Mouse (Mus musculus) right cerebral cortex, postnatal 25 days (tissue): Measurements from ENCODE around the gene Bcas3.

Experiments
- DNase-seq: peaks from one replicate; pipeline ENCODE4 v3.0.0; 2022

Gene Bcas3

GRCm38 (mm10) chr11:85678666-85679065 lies 325.7 kb downstream of the Bcas3 start:
- DNase-seq = no peak

- no peak for DNase-seq
Measured at GRCm38 (mm10) chr11:85681580-85682419, 328.8 kb downstream of the Bcas3 start.

GRCm38 (mm10) chr11:85684981-85685380 lies 332.0 kb downstream of the Bcas3 start:
- no peak for DNase-seq

GRCm38 (mm10) chr11:85687816-85688439 lies 335.0 kb downstream of the Bcas3 start:
- no peak for DNase-seq

DNA sequence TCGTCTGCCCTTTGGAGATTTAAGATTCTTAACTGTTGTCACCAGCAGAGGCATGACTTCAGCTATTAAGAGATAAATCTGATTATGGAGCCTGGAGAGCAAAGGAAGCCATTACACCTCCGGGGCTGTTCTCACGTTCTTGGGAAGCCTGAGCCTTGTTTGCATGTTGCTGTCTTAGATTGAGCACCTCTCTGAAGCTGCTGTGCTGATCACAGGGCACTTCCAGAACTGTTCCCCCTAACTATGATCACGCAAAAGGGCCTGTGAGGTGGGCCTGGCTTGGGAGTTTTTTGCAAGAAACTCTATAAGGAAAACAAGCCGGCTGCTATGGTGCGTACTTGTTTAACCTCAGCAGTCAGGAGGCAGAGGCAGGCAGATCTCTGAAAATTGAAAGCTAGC lies 335.5 kb downstream of the Bcas3 start:
- DNase-seq = no peak

DNA sequence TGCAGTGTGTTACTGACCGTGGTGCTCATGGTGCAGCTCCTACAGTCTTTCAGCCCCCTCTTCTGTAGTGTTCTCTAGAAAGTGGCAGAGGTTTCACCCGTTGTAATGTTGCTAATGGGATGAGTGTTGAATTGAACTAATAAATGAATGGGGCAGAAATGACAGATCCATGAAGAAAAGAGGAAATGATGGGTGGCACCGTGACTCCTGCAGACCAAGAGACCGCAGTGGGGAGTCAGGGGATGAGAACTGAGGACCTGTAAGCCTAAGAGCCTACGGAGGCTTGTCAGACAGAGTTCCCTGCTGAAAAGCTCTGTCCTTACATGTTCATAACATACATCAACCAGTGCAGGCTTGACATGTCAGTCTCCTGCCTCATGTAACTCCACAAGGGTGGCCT lies 336.3 kb downstream of the Bcas3 start:
- DNase-seq = no peak

- DNase-seq = no peak
Measured at GRCm38 (mm10) chr11:85691285-85691684, 338.3 kb downstream of the Bcas3 start.

DNA sequence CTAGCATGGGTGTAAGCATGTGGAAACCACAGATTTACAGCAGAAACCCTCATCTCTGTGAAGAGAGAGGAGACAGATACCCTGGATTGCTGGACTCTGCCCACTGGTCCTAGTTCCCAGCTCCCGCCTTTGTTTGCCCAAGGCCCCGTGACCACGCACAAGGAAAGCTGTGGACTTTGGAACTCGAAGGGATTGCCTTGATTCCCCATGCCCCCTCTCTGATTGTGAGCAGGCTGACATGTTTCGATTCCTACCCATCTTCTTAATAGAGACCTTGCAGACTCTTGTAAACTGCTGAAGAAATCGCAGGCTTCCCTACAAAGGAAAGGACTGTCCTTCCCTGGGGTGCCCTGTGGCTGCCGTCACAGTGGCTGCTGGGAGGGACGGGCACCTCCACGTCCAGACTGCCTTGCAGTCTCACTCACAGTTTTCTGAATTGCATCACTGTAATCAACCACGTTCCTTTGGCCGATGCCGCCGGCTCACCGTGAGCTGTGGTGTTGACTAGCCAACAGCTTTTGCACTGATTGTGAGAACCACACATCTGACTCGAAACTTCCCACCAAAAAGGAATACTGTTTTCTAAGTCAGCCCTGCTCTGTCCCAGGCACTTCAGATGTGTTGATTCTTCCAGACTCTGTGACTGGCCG lies 342.8 kb downstream of the Bcas3 start:
- no peak for DNase-seq

- DNase-seq = no peak
Measured at GRCm38 (mm10) chr11:85696491-85697398, 343.8 kb downstream of the Bcas3 start.

GRCm38 (mm10) chr11:85697468-85697867 lies 344.5 kb downstream of the Bcas3 start:
- DNase-seq = no peak

DNA sequence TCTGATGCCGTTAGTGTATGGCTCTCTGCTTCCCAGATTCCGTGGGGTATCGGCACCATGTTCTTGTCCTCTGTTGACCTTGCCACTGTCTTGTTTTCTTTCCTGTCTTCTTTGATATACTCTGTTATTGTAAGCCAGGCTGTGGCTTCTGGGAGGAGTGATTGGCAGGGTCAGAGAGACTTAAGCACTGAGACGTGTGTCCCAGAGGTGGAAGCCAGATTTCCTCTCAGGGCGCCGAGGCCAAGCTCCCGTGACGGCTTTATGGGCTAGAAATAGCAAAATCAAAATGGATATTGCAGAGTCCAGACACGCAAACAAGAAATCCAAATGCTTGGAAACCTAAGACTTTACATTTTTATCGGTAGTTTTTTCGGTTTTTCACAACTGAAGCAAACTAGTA lies 345.3 kb downstream of the Bcas3 start:
- no peak for DNase-seq

- no peak for DNase-seq
Measured at GRCm38 (mm10) chr11:85704062-85704748, 351.2 kb downstream of the Bcas3 start.

GRCm38 (mm10) chr11:85706630-85707029 lies 353.7 kb downstream of the Bcas3 start:
- no peak for DNase-seq

DNA sequence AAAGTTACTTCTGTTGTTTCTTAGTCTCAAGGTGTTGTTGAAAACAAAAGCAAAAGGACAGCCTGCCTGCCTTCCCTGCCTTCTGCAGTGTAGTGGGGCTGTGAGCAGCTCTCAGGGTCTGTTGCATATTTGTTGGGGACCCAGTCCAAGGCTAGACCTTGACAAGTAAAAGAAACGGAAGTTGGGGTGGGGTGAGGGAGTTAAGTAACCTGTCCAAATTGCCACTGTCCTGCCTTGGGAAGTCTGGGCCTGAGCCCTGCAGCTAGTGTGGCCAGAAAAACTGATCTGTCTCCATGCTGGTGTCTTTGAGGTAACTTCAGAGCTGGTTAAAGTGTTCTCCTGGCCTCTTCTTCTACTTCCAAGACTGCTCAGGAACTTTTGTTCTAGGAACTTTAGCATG lies 354.5 kb downstream of the Bcas3 start:
- no peak for DNase-seq

DNA sequence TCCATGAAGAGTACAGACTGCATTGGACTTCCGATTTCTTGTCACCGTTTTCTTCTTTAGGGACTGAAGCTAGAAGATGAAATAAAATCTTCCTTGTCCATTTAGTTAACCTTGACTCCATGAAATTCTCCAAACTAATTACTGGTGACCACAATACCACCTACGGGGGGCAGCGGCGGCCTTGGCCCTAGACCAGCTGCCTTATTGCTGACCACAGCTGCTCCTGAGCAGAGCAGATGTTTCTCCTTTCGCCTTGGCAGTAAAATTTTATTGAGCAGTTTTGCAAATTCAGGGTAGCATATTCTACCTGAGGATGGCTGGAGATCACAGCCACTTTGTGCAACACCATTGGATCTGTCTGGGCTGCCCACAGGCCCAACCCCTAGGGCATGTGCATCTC lies 356.2 kb downstream of the Bcas3 start:
- no peak for DNase-seq

- no peak for DNase-seq
Measured at GRCm38 (mm10) chr11:85710155-85710554, 357.2 kb downstream of the Bcas3 start.

DNA sequence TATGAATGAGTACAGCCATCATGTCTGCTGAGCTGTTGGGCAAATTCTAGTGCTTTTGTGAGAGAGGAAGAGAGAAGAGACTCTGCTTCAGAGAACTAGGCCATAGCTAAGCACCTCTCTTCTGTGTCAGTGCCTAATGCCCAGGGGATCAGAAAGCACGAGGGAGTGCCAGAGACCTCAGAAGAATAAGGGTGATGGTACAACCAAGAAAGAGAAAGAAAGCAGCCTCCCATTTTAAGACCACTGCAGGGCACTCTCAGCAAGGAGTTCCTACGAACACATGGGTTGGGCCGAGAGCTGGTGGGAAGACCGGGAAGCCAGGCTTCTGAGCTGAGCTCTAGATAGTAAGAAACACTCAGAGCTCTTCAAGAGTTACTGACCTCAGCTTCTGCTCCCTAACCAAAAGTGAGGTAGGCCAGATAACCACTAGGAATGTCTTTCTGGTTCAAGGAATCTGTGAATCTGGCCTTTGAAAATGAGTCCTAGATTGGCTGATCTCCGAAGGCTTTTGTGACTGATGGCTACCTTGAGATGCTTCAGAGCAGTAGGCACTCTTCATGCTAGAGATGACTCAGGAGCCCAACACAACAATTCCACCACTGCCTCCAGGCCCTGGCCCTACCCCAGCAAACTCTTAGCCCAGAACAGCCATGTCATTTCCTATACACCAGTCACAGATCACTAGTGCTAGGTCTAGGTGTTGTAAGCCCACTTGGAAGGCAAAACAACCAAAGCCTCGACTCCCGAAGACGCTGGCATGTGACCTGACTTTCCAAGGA lies 359.2 kb downstream of the Bcas3 start:
- no peak for DNase-seq

DNA sequence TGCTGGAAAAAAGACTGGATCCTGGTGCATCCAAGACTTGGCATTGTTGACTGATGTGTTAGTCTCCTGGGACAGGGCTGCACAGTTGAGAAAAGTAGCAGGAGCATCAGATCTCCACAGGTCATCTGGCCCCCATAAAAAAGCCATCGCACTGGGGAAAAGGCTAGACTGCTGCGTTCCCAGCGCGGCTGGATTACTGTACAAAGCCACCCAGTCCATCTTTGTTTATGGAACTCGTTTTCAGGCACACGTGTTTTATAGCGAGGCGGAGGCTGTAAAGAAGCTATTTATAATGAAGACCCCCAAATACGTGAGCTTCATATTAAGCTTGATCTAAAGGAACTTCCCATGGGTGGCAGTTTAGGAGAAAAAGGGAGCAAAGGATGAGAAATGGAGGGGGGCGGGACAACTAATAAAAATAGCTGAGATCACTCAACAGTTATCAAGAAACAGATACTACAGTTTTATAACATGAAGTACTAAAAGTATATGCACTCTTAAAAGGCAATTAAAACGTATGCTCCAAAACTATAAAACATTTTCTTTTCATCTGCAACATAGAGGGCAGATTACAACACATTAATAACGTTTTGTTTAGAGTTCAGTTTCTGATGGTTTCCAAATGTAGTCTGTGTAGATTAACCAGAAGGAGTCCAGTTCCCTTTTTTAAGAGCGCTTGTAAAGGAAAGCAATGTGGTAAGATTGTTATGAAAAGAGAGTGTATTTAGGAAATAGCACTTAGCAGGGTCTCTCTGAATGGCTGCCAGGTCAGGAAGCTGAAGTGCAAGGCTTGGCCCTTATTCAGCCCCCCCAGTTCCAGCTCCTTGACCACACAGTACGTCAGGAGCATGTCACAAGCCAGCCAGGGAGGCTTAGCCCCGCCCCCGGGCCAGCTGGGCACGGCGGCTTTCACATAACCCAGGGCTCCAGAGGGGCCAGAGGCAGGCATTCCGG lies 360.2 kb downstream of the Bcas3 start:
- no peak for DNase-seq

DNA sequence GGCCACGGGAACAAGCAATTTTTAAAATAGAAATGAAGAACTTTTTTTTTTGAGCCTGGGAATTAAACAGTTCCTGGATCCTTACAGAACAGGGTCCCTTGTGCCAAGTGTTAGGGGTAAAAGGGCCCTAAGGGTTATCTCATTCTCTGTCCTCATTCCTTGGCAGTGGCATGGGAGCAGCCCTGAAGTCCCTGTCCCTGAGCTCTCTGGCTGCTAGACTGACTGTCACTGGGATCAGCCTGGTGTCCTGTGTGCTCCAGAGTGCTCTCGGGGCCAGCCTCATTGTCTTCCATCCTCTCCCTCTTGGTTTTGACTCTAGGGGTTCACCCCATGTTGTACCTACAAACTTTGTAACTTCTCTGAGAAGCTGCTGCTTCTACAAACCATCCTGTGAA lies 360.8 kb downstream of the Bcas3 start:
- DNase-seq = no peak

- no peak for DNase-seq
Measured at GRCm38 (mm10) chr11:85714312-85714931, 361.5 kb downstream of the Bcas3 start.
